Mouse (Mus musculus): ENCODE data around the gene Hsd17b6. TPM values are rescaled to one million over a fixed set of nuclear protein-coding genes. Genes with fewer than 3 reads are reported as not detected.
A peak's percentile ranks its signal among the peaks of the same experiment; 100 is the strongest.

The Hsd17b6 gene
- polyA plus RNA-seq, 1 experiment from 2014 or later = not detected

DNA sequence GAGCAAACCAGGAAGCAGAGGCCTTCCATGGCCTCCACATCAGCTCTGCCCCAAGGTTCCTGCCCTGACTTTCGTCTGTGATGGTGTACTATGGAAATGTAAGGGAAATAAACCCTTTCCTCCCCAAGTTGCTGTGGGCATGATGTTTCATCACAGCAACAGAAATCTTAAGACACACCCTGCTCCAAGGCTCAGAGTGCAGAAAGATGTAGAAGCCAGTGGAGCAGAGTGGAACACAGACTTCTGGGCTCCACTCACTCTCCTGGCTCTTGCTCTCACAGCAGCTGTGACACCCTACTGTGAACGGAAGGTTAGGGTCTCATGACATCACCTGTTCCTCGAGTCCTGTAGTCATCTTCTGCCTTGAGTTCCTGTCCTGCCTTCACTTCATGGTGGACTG, 43.4 kb downstream of the Hsd17b6 start:
- Histone ChIP-seq H3K4me2 (ENCODE audit: low read length) (no peak overlapping the region), H3K4me3 (ENCODE audit: low read depth, low read length) (no peak overlapping the region), H3K27me3 (replicated peaks; ENCODE audit: control insufficient read depth, insufficient read depth, low read length) (no peaks in the 10 kb centered on the region), H3K36me3 (ENCODE audit: control insufficient read depth, insufficient read depth, low read length) (no peaks in the 10 kb centered on the region), H3K9me3 (ENCODE audit: control insufficient read depth, low read length) (no peaks in the 10 kb centered on the region), H3K27ac (ENCODE audit: low read depth) (no peak overlapping the region), H3K4me1 (replicated peaks; ENCODE audit: control insufficient read depth, insufficient read depth, low read length) (no peaks in the 10 kb centered on the region), H3K9ac (ENCODE audit: low read length) (no peak overlapping the region)
- ATAC-seq (replicated peaks; ENCODE audit: low FRiP score, low TSS enrichment, low read depth) (no peak), DNase-seq (ENCODE audit: low spot score) (no peak)
- WGBS = 54% methylated on average over 3 of the region's 3 CpGs

DNA sequence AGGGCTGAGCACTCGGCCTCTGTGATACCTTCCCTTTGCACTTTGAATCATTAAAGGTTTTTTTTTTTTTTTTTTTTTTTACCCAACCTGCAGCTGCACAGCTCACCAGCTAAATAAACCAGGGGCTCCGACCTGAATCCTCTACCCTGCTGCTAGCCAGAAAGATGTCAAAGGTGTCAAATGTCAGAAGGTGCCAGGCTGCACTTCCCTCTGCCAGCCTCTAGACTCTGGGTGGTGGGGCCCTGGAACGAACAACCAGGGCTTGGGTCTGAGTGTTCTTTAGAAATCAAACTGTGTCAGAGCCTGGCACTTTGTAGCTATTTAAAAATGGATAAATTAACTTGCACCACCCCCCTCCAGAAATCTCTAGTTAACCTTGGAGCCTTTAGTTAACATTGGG, 45.0 kb downstream of the Hsd17b6 start:
- 74% methylated on average over 3 of the region's 3 CpGs for WGBS
- Histone ChIP-seq H3K9me3 (ENCODE audit: control insufficient read depth, low read length) (no peaks in the 10 kb centered on the region), H3K4me1 (replicated peaks; ENCODE audit: control insufficient read depth, insufficient read depth, low read length) (no peaks in the 10 kb centered on the region), H3K9ac (ENCODE audit: low read length) (no peak overlapping the region), H3K4me2 (ENCODE audit: low read length) (no peak overlapping the region), H3K36me3 (ENCODE audit: control insufficient read depth, insufficient read depth, low read length) (no peaks in the 10 kb centered on the region), H3K27ac (ENCODE audit: low read depth) (no peak overlapping the region), H3K27me3 (replicated peaks; ENCODE audit: control insufficient read depth, insufficient read depth, low read length) (no peaks in the 10 kb centered on the region), H3K4me3 (ENCODE audit: low read depth, low read length) (no peak overlapping the region)
- ATAC-seq (replicated peaks; ENCODE audit: low FRiP score, low TSS enrichment, low read depth) (no peak), DNase-seq (ENCODE audit: low spot score) (no peak)

- H3K27me3 ChIP-seq (replicated peaks; ENCODE audit: control insufficient read depth, insufficient read depth, low read length) = no peaks in the 10 kb centered on the region
- H3K4me1 ChIP-seq (replicated peaks; ENCODE audit: control insufficient read depth, insufficient read depth, low read length) = no peaks in the 10 kb centered on the region
- WGBS = 91% methylated on average over 7 of the region's 7 CpGs
- ATAC-seq (replicated peaks; ENCODE audit: low FRiP score, low TSS enrichment, low read depth) (no peak), DNase-seq (ENCODE audit: low spot score) (peak; percentile 32)
- no peaks in the 10 kb centered on the region for H3K9me3 ChIP-seq (ENCODE audit: control insufficient read depth, low read length)
- H3K27ac ChIP-seq (ENCODE audit: low read depth) = no peak overlapping the region
- H3K9ac ChIP-seq (ENCODE audit: low read length) = no peak overlapping the region
- no peak overlapping the region for H3K4me3 ChIP-seq (ENCODE audit: low read depth, low read length)
- no peak overlapping the region for H3K4me2 ChIP-seq (ENCODE audit: low read length)
- no peaks in the 10 kb centered on the region for H3K36me3 ChIP-seq (ENCODE audit: control insufficient read depth, insufficient read depth, low read length)
Observed at GRCm38 (mm10) chr10:127959161-127959679, 48.2 kb downstream of the Hsd17b6 start.

DNA sequence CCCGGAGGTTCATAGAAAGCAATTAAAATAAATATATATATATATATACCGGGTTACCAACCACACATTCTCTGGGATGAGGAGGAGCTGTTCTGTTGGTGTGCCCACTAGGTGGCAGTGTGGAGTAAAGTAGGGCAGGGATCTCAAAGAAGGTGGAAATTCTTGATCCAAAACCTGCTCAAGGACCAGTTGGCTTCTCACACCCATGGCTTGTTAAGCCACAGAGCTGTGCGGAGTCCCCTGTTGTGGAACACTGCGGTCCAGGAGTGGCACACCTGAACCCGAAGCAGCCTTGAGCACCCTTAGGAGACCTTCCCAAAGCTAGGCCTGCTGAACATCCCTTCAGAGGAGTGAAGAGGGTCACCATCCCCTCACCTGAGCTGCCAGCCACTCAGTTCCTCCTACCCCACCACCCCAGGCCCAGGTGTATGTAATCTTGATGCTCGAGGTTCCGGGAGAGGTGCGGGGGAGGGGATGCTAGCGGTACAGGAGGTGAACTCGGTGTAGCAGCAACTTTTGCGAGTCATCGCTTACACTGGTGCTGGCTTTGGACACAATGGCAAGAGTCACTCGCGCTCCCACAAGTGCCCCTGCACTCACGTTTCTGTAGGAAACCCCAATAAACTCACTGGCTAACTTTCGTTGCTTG, 51.1 kb downstream of the Hsd17b6 start:
- H3K9ac ChIP-seq (ENCODE audit: low read length) = no peak overlapping the region
- WGBS = 58% methylated on average over 16 of the region's 16 CpGs
- H3K4me3 ChIP-seq (ENCODE audit: low read depth, low read length) = no peak overlapping the region
- no peaks in the 10 kb centered on the region for H3K4me1 ChIP-seq (replicated peaks; ENCODE audit: control insufficient read depth, insufficient read depth, low read length)
- ATAC-seq (replicated peaks; ENCODE audit: low FRiP score, low TSS enrichment, low read depth) = peak; percentile 68; the same call in 1 of the 2 replicates
- no peak overlapping the region for H3K4me2 ChIP-seq (ENCODE audit: low read length)
- no peak overlapping the region for H3K27ac ChIP-seq (ENCODE audit: low read depth)
- H3K36me3 ChIP-seq (ENCODE audit: control insufficient read depth, insufficient read depth, low read length) = no peaks in the 10 kb centered on the region
- DNase-seq (ENCODE audit: low spot score) = peak; percentile 88
- no peaks in the 10 kb centered on the region for H3K9me3 ChIP-seq (ENCODE audit: control insufficient read depth, low read length)
- no peaks in the 10 kb centered on the region for H3K27me3 ChIP-seq (replicated peaks; ENCODE audit: control insufficient read depth, insufficient read depth, low read length)

DNA sequence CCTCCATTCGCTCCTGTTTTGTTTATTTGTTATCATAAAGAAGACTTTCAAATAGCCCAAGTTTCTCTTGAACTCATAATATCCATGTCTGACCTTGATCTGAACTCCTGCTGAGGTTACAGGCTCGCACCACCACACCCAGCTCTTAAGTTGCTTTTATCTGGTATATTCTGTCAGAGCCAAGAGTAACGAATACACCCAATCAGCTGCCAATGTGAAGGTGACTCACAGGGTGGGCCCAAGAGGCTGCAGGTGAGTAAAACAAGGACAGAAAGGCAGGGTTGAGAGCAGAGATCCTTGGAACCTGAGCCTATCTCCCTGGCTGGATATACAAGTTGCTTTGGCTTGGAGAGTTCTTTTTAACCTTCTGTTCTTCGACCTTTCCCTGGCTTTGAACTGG, 52.4 kb downstream of the Hsd17b6 start:
- no peak overlapping the region for H3K4me3 ChIP-seq (ENCODE audit: low read depth, low read length)
- no peak overlapping the region for H3K9ac ChIP-seq (ENCODE audit: low read length)
- no peaks in the 10 kb centered on the region for H3K4me1 ChIP-seq (replicated peaks; ENCODE audit: control insufficient read depth, insufficient read depth, low read length)
- H3K4me2 ChIP-seq (ENCODE audit: low read length) = no peak overlapping the region
- H3K27ac ChIP-seq (ENCODE audit: low read depth) = no peak overlapping the region
- no peak for DNase-seq (ENCODE audit: low spot score)
- WGBS = 75% methylated on average over 4 of the region's 4 CpGs
- ATAC-seq (replicated peaks; ENCODE audit: low FRiP score, low TSS enrichment, low read depth) = no peak
- H3K36me3 ChIP-seq (ENCODE audit: control insufficient read depth, insufficient read depth, low read length) = no peaks in the 10 kb centered on the region
- no peaks in the 10 kb centered on the region for H3K9me3 ChIP-seq (ENCODE audit: control insufficient read depth, low read length)
- no peaks in the 10 kb centered on the region for H3K27me3 ChIP-seq (replicated peaks; ENCODE audit: control insufficient read depth, insufficient read depth, low read length)

DNA sequence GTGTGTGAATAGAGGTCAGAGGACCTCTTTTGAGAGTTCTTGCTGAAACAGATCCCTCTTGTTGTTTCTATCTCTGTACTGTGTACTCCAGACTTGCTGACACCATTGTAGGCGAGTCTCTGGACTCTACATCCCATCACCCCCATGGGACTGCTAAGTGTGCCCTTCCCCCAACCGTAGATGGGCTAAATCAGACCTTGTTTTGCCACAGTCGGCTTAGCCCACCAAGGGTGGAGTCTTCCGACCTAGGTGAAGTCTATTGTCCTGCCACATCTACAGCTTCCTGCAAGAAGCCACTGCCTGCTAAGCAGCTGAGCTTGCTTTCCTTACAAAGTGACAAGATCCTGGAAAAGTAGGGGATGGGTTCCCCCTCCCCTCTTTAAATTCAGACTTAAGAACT, 55.6 kb downstream of the Hsd17b6 start:
- DNase-seq (ENCODE audit: low spot score) (no peak), ATAC-seq (replicated peaks; ENCODE audit: low FRiP score, low TSS enrichment, low read depth) (no peak)
- no peaks in the 10 kb centered on the region for H3K4me1 ChIP-seq (replicated peaks; ENCODE audit: control insufficient read depth, insufficient read depth, low read length)
- no peak overlapping the region for H3K4me3 ChIP-seq (ENCODE audit: low read depth, low read length)
- 80% methylated on average over 4 of the region's 4 CpGs for WGBS
- H3K9me3 ChIP-seq (ENCODE audit: control insufficient read depth, low read length) = no peaks in the 10 kb centered on the region
- H3K27ac ChIP-seq (ENCODE audit: low read depth) = no peak overlapping the region
- no peak overlapping the region for H3K9ac ChIP-seq (ENCODE audit: low read length)
- H3K27me3 ChIP-seq (replicated peaks; ENCODE audit: control insufficient read depth, insufficient read depth, low read length) = no peaks in the 10 kb centered on the region
- H3K36me3 ChIP-seq (ENCODE audit: control insufficient read depth, insufficient read depth, low read length) = no peaks in the 10 kb centered on the region
- H3K4me2 ChIP-seq (ENCODE audit: low read length) = no peak overlapping the region

DNA sequence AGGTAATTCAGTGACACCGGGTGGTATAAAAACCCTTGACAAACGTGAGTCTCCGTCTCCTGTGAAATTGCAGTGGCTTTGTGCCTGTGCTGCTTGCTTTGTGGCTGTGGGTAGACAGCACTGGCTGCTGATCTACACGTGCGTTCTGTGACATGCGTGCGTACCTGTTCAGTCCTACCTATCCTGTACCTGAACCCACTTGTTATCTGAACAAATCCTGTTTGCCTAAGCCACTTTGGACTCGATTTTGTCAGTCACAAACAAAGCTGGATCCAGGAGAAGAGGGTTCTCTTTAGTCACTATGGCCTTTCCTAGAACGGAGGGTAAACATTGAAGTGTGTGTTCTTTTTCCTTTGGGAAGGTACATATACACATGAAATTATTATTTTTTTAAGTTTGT, 56.0 kb downstream of the Hsd17b6 start:
- no peak overlapping the region for H3K4me2 ChIP-seq (ENCODE audit: low read length)
- ATAC-seq (replicated peaks; ENCODE audit: low FRiP score, low TSS enrichment, low read depth) = no peak
- H3K27me3 ChIP-seq (replicated peaks; ENCODE audit: control insufficient read depth, insufficient read depth, low read length) = no peaks in the 10 kb centered on the region
- H3K36me3 ChIP-seq (ENCODE audit: control insufficient read depth, insufficient read depth, low read length) = no peaks in the 10 kb centered on the region
- no peaks in the 10 kb centered on the region for H3K4me1 ChIP-seq (replicated peaks; ENCODE audit: control insufficient read depth, insufficient read depth, low read length)
- H3K4me3 ChIP-seq (ENCODE audit: low read depth, low read length) = no peak overlapping the region
- H3K9me3 ChIP-seq (ENCODE audit: control insufficient read depth, low read length) = no peaks in the 10 kb centered on the region
- no peak for DNase-seq (ENCODE audit: low spot score)
- no peak overlapping the region for H3K27ac ChIP-seq (ENCODE audit: low read depth)
- H3K9ac ChIP-seq (ENCODE audit: low read length) = no peak overlapping the region
- 77% methylated on average over 9 of the region's 9 CpGs for WGBS

GRCm38 (mm10) chr10:127949596-127950130, 57.7 kb downstream of the Hsd17b6 start:
- Histone ChIP-seq H3K27me3 (replicated peaks; ENCODE audit: control insufficient read depth, insufficient read depth, low read length) (no peaks in the 10 kb centered on the region), H3K4me3 (ENCODE audit: low read depth, low read length) (no peak overlapping the region), H3K36me3 (ENCODE audit: control insufficient read depth, insufficient read depth, low read length) (no peaks in the 10 kb centered on the region), H3K9me3 (ENCODE audit: control insufficient read depth, low read length) (no peaks in the 10 kb centered on the region), H3K27ac (ENCODE audit: low read depth) (no peak overlapping the region), H3K4me2 (ENCODE audit: low read length) (no peak overlapping the region), H3K4me1 (replicated peaks; ENCODE audit: control insufficient read depth, insufficient read depth, low read length) (no peaks in the 10 kb centered on the region), H3K9ac (ENCODE audit: low read length) (no peak overlapping the region)
- 80% methylated on average over 4 of the region's 4 CpGs for WGBS
- DNase-seq (ENCODE audit: low spot score) (no peak), ATAC-seq (replicated peaks; ENCODE audit: low FRiP score, low TSS enrichment, low read depth) (no peak)
